Mouse (Mus musculus): Measurements from ENCODE around the gene Ifi203. TPM values are rescaled to one million over a fixed set of nuclear protein-coding genes. Genes with fewer than 3 reads are reported as not detected.
"Not testable (repeated sequence)": the region's sequence is repeated elsewhere in the genome, so short reads cannot be mapped to it uniquely, and the experiment has no call there.

The Ifi203 gene
- total and polyA plus RNA-seq, 3 experiments, result 9.6 to 14.0 (median 10.7) TPM

DNA sequence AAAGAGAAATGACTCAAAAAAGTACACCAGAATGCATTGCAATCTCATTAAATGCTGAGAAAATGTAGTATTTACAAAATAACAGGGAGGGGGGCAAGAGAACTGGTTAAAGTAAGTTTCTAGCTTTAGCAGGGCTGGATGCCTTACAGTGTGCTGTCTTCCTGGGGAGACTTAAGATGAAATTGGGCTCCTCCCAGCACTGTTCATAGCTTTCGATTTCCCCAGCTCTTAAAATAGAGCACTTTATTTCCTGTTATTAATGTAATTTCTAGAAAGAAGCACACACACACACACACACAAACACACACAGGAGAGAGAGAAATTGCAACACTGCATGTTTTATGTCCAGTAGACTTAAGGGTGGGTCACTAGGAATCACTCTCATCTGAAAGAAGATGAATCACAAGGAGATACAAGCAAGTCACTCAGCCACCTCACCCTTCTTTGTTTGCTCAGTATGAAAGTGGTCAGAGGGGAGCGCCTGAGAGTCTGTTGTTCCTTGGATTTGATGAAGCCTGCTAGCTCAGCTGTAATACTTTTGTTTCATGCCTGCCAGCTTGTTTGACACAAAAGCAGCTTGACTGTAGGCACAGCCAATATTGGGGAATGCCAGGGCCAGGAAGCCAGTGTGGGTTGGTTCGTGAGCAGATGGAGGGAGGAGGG, 62.3 kb downstream of the Ifi203 start:
- intact Hi-C loops (cut with DNase I); H3K27me3 ChIP-seq (ENCODE audit: control insufficient read depth, insufficient read depth, low read length); H3K79me2 ChIP-seq (replicated peaks; ENCODE audit: control insufficient read depth, insufficient read depth, low read length); H3K36me3 ChIP-seq (ENCODE audit: control insufficient read depth, insufficient read depth, low read length); H3K4me1 ChIP-seq (ENCODE audit: control insufficient read depth, insufficient read depth, low read length): not testable (repeated sequence)
- Histone ChIP-seq H3K27ac (peak overlapping the region; percentile 83), H3K4me3 (peak overlapping the region; percentile 51; the same call in 1 of the 2 replicates), H3K9ac (ENCODE audit: low read depth, low read length) (peak overlapping the region; percentile 72)
- 25% methylated on average over 3 of the region's 3 CpGs for WGBS
- TF ChIP-seq POLR2A (IDR thresholded peaks at IDR 0.05; ENCODE audit: insufficient read depth, low read depth, low read length), result 0 out of 2 replicates have a peak, but pooled peaks have one; percentile 18
- DNase-seq, result peak; percentile 40 to 45

DNA sequence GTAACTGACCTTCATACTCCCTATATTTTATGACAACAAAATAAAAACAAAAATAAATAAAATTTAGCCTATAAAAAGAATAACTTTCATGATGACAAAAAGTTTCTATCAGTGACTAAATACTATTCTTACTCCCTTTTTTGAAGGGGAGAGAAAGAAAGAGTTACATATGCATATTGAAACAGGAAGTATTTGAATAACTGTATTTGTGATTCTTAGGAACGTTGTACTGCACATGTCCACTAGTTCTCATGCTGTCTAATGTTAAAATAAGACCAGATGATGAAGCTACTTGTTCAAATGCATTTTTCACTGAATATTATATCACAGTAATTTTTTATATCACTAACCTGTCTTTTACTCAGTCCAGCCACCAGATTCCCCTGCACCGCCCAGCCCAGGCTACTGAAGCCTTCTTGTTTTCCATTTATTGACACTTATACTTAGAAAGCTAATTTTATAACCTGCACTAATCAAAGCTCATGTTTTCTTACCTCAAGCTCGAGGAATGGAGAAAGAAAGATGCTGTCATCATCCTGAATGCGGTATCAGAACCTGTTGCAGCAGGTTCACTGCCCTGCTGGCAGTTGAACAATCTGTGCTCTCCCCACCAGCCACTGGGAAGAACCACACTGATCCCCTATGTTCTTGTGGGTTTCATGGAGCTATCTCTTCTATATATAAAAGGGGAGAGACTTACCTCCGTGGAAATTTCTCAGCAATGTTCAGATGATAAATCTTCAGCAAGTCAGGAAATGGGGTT, 63.1 kb downstream of the Ifi203 start:
- not testable (repeated sequence) for H3K27me3 ChIP-seq (ENCODE audit: control insufficient read depth, insufficient read depth, low read length); H3K36me3 ChIP-seq (ENCODE audit: control insufficient read depth, insufficient read depth, low read length); H3K4me1 ChIP-seq (ENCODE audit: control insufficient read depth, insufficient read depth, low read length); H3K79me2 ChIP-seq (replicated peaks; ENCODE audit: control insufficient read depth, insufficient read depth, low read length); DNase-seq
- peak overlapping the region; percentile 83 for H3K27ac ChIP-seq
- H3K9ac ChIP-seq (ENCODE audit: low read depth, low read length), result peak overlapping the region; percentile 51; the same call in 1 of the 2 replicates
- intact Hi-C loops (cut with DNase I), result loop anchor here (2.0 to 10.0 kb wide), 2 partner anchors 55 to 77 kb away; no protein-coding TSS in a partner anchor
- WGBS, result 27% methylated on average over 5 of the region's 5 CpGs
- H3K4me3 ChIP-seq, result peak overlapping the region; percentile 51
- peak; percentile 3; the same call in 1 of the 2 replicates for TF ChIP-seq CTCF (IDR thresholded peaks at IDR 0.05)

GRCm38 (mm10) chr1:173878264-173878663, 64.2 kb downstream of the Ifi203 start:
- H3K4me3 ChIP-seq, result peak overlapping the region; percentile 51

GRCm38 (mm10) chr1:173877125-173877524, 65.3 kb downstream of the Ifi203 start:
- not testable (repeated sequence) for H3K9ac ChIP-seq (ENCODE audit: low read depth, low read length); H3K27me3 ChIP-seq (ENCODE audit: control insufficient read depth, insufficient read depth, low read length); H3K4me1 ChIP-seq (ENCODE audit: control insufficient read depth, insufficient read depth, low read length); H3K27ac ChIP-seq; DNase-seq; H3K36me3 ChIP-seq (ENCODE audit: control insufficient read depth, insufficient read depth, low read length); H3K79me2 ChIP-seq (replicated peaks; ENCODE audit: control insufficient read depth, insufficient read depth, low read length)
- 53% methylated on average over 1 of the region's 1 CpGs for WGBS
- intact Hi-C loops (cut with DNase I), result loop anchor here (10.0 kb wide), 1 partner anchor 58 kb away; no protein-coding TSS in a partner anchor
- H3K4me3 ChIP-seq, result peak overlapping the region; percentile 11; the same call in 1 of the 2 replicates

More at GRCm38 (mm10) chr1:173878264-173878663, 64.2 kb downstream of the Ifi203 start:
- not testable (repeated sequence) for H3K9ac ChIP-seq (ENCODE audit: low read depth, low read length); DNase-seq; H3K4me1 ChIP-seq (ENCODE audit: control insufficient read depth, insufficient read depth, low read length); H3K79me2 ChIP-seq (replicated peaks; ENCODE audit: control insufficient read depth, insufficient read depth, low read length); H3K27me3 ChIP-seq (ENCODE audit: control insufficient read depth, insufficient read depth, low read length); H3K36me3 ChIP-seq (ENCODE audit: control insufficient read depth, insufficient read depth, low read length)
- H3K27ac ChIP-seq, result peak overlapping the region; percentile 83
- 48% methylated on average over 6 of the region's 6 CpGs for WGBS
- intact Hi-C loops (cut with DNase I), result loop anchor here (2.0 to 10.0 kb wide), 2 partner anchors 57 to 75 kb away; no protein-coding TSS in a partner anchor

Other genes starting within 250 kb of the Ifi203 start
- gene Ifi207, start 200.9 kb downstream of the Ifi203 start, total RNA-seq (2021), result 1 to 10 TPM; 5.8 to 5.9 TPM
- 8.5 and 9.0 TPM in 2 replicates for gene Ifi207, start 200.9 kb downstream of the Ifi203 start, polyA plus RNA-seq (2012; rRNA removed)
- gene Ifi204, start 175.7 kb downstream of the Ifi203 start, total RNA-seq (2021), result 1 to 10 TPM; 2.1 to 2.4 TPM
- gene Ifi204, start 175.7 kb downstream of the Ifi203 start, polyA plus RNA-seq (2012; rRNA removed), result 0.66 and 1.9 TPM in 2 replicates
- 1 to 10 TPM; 2.6 to 3.0 TPM for gene Ifi211, start 29.6 kb downstream of the Ifi203 start, total RNA-seq (2021)
- gene Ifi211, start 29.6 kb downstream of the Ifi203 start, polyA plus RNA-seq (2012; rRNA removed), result 0.85 and 1.3 TPM in 2 replicates
- gene Mndal, start 181 bp downstream of the Ifi203 start, total RNA-seq (2021), result 10 to 100 TPM; 12.7 to 12.8 TPM
- 6.6 and 6.8 TPM in 2 replicates for gene Mndal, start 181 bp downstream of the Ifi203 start, polyA plus RNA-seq (2012; rRNA removed)
- gene Ifi202b, start 40.1 kb upstream of the Ifi203 start, total RNA-seq (2021), result not detected
- 0.38 TPM in 1 of 2 replicates, not detected in the other for gene Ifi202b, start 40.1 kb upstream of the Ifi203 start, polyA plus RNA-seq (2012; rRNA removed)
- 10 to 100 TPM; 15.8 to 18.2 TPM for gene Ifi205, start 89.1 kb upstream of the Ifi203 start, total RNA-seq (2021)
- gene Ifi205, start 89.1 kb upstream of the Ifi203 start, polyA plus RNA-seq (2012; rRNA removed), result 1.8 and 2.5 TPM in 2 replicates
- gene Olfr433, start 98.0 kb upstream of the Ifi203 start, total RNA-seq (2021), result not detected
- gene Olfr433, start 98.0 kb upstream of the Ifi203 start, polyA plus RNA-seq (2012; rRNA removed), result 0.12 TPM in 1 of 2 replicates, not detected in the other
- gene Olfr432, start 106.5 kb upstream of the Ifi203 start, total RNA-seq (2021), result not detected
- not detected in 2 replicates for gene Olfr432, start 106.5 kb upstream of the Ifi203 start, polyA plus RNA-seq (2012; rRNA removed)
- not detected for gene Olfr430, start 123.9 kb upstream of the Ifi203 start, total RNA-seq (2021)
- gene Olfr430, start 123.9 kb upstream of the Ifi203 start, polyA plus RNA-seq (2012; rRNA removed), result not detected in 2 replicates
- not detected for gene Olfr429, start 141.7 kb upstream of the Ifi203 start, total RNA-seq (2021)
- gene Olfr429, start 141.7 kb upstream of the Ifi203 start, polyA plus RNA-seq (2012; rRNA removed), result not detected in 2 replicates
- not detected for gene Olfr427, start 154.2 kb upstream of the Ifi203 start, total RNA-seq (2021)
- not detected in 2 replicates for gene Olfr427, start 154.2 kb upstream of the Ifi203 start, polyA plus RNA-seq (2012; rRNA removed)
- not detected for gene Olfr231, start 178.5 kb upstream of the Ifi203 start, total RNA-seq (2021)
- gene Olfr231, start 178.5 kb upstream of the Ifi203 start, polyA plus RNA-seq (2012; rRNA removed), result not detected in 2 replicates
- gene Olfr424, start 188.8 kb upstream of the Ifi203 start, total RNA-seq (2021), result not detected
- gene Olfr424, start 188.8 kb upstream of the Ifi203 start, polyA plus RNA-seq (2012; rRNA removed), result not detected in 2 replicates
- gene Olfr420, start 213.0 kb upstream of the Ifi203 start, total RNA-seq (2021), result not detected
- not detected in 2 replicates for gene Olfr420, start 213.0 kb upstream of the Ifi203 start, polyA plus RNA-seq (2012; rRNA removed)
- gene Spta1, start 230.1 kb upstream of the Ifi203 start, total RNA-seq (2021), result 10 to 100 TPM in 1 of 2 experiments, 1 to 10 TPM in 1; 7.6 to 12.1 TPM
- gene Spta1, start 230.1 kb upstream of the Ifi203 start, polyA plus RNA-seq (2012; rRNA removed), result 2.2 and 2.3 TPM in 2 replicates

Measured in heart, adult 2 months (tissue).